Mouse (Mus musculus) heart, embryonic 15.5 days (tissue): ENCODE measurements around the gene BC030867. TPM values are rescaled to one million over a fixed set of nuclear protein-coding genes. Genes with fewer than 3 reads are reported as not detected.
A peak's percentile ranks its signal among the peaks of the same experiment; 100 is the strongest.
"Not testable (repeated sequence)": the region's sequence is repeated elsewhere in the genome, so short reads cannot be mapped to it uniquely, and the experiment has no call there.

Source experiments
- ATAC-seq: fragments of 200-750 bp; cut with Nextera tagmentation; replicated peaks from 2 replicates; pipeline ENCODE4 v1.8.0; 2017; ENCODE audit warnings: low read depth, moderate TSS enrichment; ENCODE audit not compliant: insufficient number of reproducible peaks, insufficient read depth, low FRiP score
- H3K27ac ChIP-seq: fragments of 300-500 bp; sonication (generic); 2 replicates; pipeline ENCODE4 v1.5.1; 2015; ENCODE audit warnings: mild to moderate bottlenecking, inconsistent platforms
- H3K27me3 ChIP-seq: fragments of 300-500 bp; sonication (generic); 2 replicates; pipeline ENCODE4 v1.6.1; 2015; ENCODE audit warnings: inconsistent platforms
- H3K36me3 ChIP-seq: fragments of 300-500 bp; sonication (generic); 2 replicates; pipeline ENCODE4 v1.6.1; 2015; ENCODE audit warnings: mild to moderate bottlenecking, inconsistent platforms
- H3K4me1 ChIP-seq: fragments of 300-500 bp; sonication (generic); replicated peaks from 2 replicates; pipeline ENCODE4 v1.6.1; 2015; ENCODE audit warnings: inconsistent platforms
- H3K4me2 ChIP-seq: fragments of 300-500 bp; sonication (generic); 2 replicates; pipeline ENCODE4 v1.6.1; 2015; ENCODE audit warnings: inconsistent platforms, mild to moderate bottlenecking, moderate library complexity
- H3K4me3 ChIP-seq: fragments of 300-500 bp; sonication (generic); 2 replicates; pipeline ENCODE4 v1.5.1; 2015; ENCODE audit warnings: mild to moderate bottlenecking, inconsistent platforms
- H3K9ac ChIP-seq: fragments of 300-500 bp; sonication (generic); 2 replicates; pipeline ENCODE4 v1.6.1; 2015; ENCODE audit warnings: mild to moderate bottlenecking, inconsistent platforms
- H3K9me3 ChIP-seq: fragments of 300-500 bp; sonication (generic); replicated peaks from 2 replicates; pipeline ENCODE4 v1.6.1; 2016; ENCODE audit warnings: inconsistent platforms
- WGBS: fragments of 180-500 bp; shearing (Covaris S2); methylation state at CpG from one replicate; pipeline ENCODE4 v1.1.7; 2015; ENCODE audit warnings: mixed read lengths; 5-methylcytosine and 5-hydroxymethylcytosine counted together
- polyA plus RNA-seq: library from polyadenylated mRNA; unstranded; fragments of >200 nt; fragmentation: Nextera tagmentation; extraction: Ambion mirVana; gene quantifications from 2 replicates; pipeline ENCODE4 v1.2.1, GENCODE M21; 2015

The BC030867 gene
- polyA plus RNA-seq, 1 experiment from 2014 or later: 8.3 TPM

DNA sequence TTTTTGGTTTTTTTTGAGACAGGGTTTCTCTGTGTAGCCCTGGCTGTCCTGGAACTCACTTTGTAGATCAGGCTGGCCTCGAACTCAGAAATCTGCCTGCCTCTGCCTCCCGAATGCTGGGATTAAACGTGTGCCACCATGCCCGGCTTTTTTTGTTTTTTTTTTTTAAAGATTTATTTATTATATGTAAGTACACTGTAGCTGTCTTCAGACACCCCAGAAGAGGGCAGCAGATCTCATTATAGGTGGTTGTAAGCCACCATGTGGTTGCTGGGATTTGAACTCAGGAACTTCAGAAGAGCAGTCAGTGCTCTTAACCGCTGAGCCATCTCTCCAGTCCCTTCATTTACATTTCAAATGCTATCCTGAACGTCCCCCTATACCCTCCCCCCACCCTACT, 31.6 kb downstream of the BC030867 start:
- WGBS: 72% methylated on average over 6 of the region's 6 CpGs
- not testable (repeated sequence) for H3K4me3 ChIP-seq, ATAC-seq, H3K27ac ChIP-seq, H3K27me3 ChIP-seq, H3K4me1 ChIP-seq, H3K36me3 ChIP-seq, H3K9me3 ChIP-seq, H3K9ac ChIP-seq, H3K4me2 ChIP-seq

DNA sequence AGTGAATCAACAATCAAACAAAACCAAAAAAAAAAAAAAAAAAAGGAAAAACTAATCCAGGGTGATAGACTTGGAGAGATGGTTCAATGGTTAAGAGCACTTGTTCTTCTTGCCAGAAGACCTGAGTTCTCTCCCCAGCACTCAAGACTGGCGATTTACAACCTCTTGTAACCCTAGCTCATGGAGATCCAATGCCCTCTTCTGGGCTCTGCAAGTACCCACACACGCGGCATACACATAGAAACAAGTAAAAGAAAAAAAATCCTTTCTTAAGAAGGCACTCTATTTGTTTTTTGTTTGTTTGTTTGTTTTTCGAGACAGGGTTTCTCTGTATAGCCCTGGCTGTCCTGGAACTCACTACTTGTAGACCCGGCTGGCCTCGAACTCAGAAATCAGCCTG, 35.2 kb downstream of the BC030867 start:
- Histone ChIP-seq H3K4me3 (peak overlapping the region; percentile 91), H3K36me3 (peaks cover 13% of the 10 kb centered on the region), H3K27me3 (no peaks in the 10 kb centered on the region), H3K4me2 (peak overlapping the region; percentile 73), H3K9ac (no peak overlapping the region), H3K4me1 (peaks cover 14% of the 10 kb centered on the region), H3K9me3 (no peaks in the 10 kb centered on the region), H3K27ac (peak overlapping the region; percentile 84)
- no peak for ATAC-seq
- 85% methylated on average over 6 of the region's 6 CpGs for WGBS

DNA sequence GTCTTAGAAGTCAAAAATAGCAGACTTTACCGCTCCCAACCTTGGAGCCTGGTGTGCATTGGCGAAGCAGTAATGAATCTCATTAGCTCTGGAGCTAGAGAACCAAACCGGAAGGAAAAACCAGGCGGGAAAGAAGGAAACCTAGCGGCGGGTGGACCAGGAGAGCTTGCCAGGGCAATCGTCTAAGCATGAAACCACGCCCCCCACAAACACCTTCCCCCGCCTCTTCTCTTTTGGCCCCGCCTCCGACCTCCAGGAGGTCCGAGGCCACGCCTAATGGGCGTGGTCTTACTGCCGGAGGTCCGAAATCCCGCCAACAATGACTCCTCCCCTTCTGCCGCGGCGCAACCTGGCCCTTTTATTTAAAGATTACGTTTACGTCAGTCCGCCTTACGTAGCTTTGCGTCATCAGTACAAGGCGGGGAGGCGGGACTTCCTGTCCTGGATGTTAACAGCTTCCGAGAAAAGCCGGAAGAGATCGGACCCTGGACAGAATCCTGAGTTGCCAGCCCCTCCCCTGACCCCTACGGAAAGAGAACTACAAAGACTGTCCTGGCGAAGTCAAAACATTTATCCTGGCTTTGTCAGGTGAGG, 35.9 kb downstream of the BC030867 start, which contains the start of gene Tmub2:
TSS of gene Tmub2 (plus strand) at position 431 of the 594 bp plus-strand sequence.
- Histone ChIP-seq H3K9ac (peak within 1 kb of the TSS; percentile 89), H3K9me3 (no peaks in the 10 kb centered on the region), H3K4me3 (peak within 1 kb of the TSS; percentile 91), H3K36me3 (peaks cover 13% of the 10 kb centered on the region), H3K4me2 (peak within 1 kb of the TSS; percentile 73), H3K4me1 (peaks cover 14% of the 10 kb centered on the region), H3K27me3 (no peaks in the 10 kb centered on the region), H3K27ac (peak within 1 kb of the TSS; percentile 84)
- peak; percentile 93 for ATAC-seq
- under 1% methylated on average over 32 of the region's 32 CpGs for WGBS

- Histone ChIP-seq H3K9me3 (no peaks in the 10 kb centered on the region), H3K4me3 (peak overlapping the region; percentile 91), H3K4me2 (peak overlapping the region; percentile 73), H3K27ac (peak overlapping the region; percentile 84), H3K36me3 (peaks cover 16% of the 10 kb centered on the region), H3K4me1 (peaks cover 14% of the 10 kb centered on the region), H3K9ac (peak overlapping the region; percentile 89), H3K27me3 (no peaks in the 10 kb centered on the region)
- ATAC-seq: peak; percentile 66
- WGBS: 3% methylated on average over 31 of the region's 31 CpGs
Measured at GRCm38 (mm10) chr11:102285095-102285834, 36.6 kb downstream of the BC030867 start.

DNA sequence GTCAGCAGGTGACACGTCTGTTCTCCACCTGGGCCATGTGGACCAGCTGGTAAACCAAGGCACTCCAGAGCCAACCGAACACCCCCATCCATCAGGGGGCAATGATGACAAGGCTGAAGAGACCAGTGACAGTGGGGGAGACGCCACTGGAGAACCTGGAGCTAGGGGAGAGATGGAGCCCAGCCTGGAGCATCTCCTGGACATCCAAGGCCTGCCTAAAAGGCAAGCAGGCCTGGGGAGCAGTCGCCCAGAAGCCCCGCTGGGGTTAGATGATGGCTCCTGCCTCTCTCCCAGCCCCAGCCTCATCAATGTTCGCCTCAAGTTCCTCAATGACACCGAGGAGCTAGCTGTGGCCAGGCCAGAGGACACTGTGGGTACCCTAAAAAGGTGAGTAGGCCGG, 38.8 kb downstream of the BC030867 start:
- no peak for ATAC-seq
- H3K4me1 ChIP-seq: peaks cover 14% of the 10 kb centered on the region
- no peak overlapping the region for H3K4me3 ChIP-seq
- 86% methylated on average over 8 of the region's 8 CpGs for WGBS
- no peak overlapping the region for H3K27ac ChIP-seq
- H3K4me2 ChIP-seq: no peak overlapping the region
- H3K27me3 ChIP-seq: no peaks in the 10 kb centered on the region
- H3K9ac ChIP-seq: no peak overlapping the region
- H3K9me3 ChIP-seq: no peaks in the 10 kb centered on the region
- H3K36me3 ChIP-seq: peaks cover 38% of the 10 kb centered on the region

DNA sequence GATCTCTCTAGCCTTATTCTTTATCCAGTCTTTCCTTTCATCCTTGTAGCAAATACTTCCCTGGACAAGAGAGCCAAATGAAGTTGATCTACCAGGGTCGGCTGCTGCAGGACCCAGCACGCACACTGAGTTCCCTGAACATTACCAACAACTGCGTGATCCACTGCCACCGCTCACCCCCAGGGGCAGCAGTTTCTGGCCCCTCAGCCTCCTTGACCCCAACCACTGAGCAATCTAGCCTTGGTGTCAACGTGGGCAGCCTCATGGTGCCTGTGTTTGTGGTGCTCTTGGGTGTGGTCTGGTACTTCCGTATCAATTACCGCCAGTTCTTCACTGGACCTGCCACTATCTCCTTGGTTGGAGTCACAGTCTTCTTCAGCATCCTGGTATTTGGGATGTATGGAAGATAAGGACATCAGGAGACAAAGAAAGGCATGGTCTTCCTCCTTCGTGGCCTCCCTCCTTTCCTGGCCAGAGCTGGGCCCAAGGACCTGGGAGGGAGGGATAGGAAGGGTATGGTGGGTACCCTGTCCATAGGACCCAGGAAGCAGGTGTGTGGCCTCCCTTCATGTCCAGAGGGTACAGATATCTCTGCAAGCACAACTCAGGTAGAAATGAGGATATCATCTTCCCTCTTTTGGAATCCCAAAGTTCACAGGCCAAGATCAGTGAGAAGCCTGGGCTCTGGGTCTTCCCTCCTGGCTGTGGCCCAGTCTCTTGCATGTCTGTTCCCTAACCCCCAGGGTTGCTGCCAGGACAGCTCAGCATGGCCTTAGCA, 39.5 kb downstream of the BC030867 start:
- no peak for ATAC-seq
- Histone ChIP-seq H3K27me3 (no peaks in the 10 kb centered on the region), H3K4me2 (no peak overlapping the region), H3K36me3 (peaks cover 45% of the 10 kb centered on the region), H3K4me3 (no peak overlapping the region), H3K9ac (no peak overlapping the region), H3K27ac (no peak overlapping the region), H3K4me1 (peaks cover 14% of the 10 kb centered on the region), H3K9me3 (no peaks in the 10 kb centered on the region)
- WGBS: 81% methylated on average over 8 of the region's 8 CpGs

DNA sequence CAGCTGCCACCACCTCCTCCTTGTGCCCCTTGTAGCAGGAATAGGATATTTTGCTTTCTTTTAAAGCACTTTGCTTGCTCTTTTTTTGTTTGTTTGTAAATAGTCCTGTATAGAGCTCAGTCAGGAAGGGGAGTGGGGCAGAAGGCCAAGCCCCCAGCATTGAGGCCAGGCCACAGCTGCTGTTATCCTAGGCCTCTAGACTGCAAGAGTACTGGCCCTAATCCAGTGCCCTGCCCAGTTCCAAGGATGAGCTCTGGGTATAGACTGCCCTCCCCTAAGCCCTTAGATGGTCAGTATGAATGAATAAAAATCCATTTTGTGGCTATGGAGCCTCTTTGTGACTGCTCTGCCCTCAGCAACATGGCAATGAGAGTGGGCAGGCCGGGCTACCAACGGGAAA, 40.2 kb downstream of the BC030867 start:
- H3K4me3 ChIP-seq: no peak overlapping the region
- no peak overlapping the region for H3K4me2 ChIP-seq
- H3K27me3 ChIP-seq: no peaks in the 10 kb centered on the region
- H3K9ac ChIP-seq: no peak overlapping the region
- WGBS: 75% methylated on average over 2 of the region's 2 CpGs
- H3K27ac ChIP-seq: no peak overlapping the region
- H3K4me1 ChIP-seq: peaks cover 16% of the 10 kb centered on the region
- H3K36me3 ChIP-seq: peaks cover 51% of the 10 kb centered on the region
- no peaks in the 10 kb centered on the region for H3K9me3 ChIP-seq
- ATAC-seq: no peak

DNA sequence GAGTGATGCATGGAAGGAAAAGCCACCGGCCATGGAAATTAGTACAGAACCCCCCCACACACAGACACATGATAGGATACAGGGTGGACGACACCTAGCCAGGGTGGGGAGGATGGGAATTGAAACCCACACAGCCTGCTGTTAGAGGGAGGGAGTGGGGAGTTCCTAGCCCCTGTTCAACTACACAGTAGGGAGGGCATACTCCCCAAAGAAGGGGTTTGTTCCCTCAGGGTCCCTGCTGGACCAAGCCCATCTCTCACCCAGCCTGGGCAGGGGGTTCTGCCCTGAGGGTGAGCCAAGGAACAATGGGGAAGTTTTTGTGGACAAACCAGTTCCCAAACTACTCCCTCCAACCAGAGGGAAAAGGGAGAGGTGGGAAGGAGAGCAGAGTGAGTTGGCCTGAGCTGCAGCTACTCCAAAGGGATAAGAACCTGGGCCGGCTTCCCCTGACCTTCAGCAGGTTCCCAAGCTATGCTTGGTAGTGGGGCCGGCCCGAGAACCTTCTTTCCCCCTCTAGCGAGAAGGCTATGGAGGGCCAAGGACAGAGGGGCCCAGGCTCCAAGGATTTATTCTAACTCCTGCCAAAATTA, 40.9 kb downstream of the BC030867 start:
- H3K4me1 ChIP-seq: peaks cover 23% of the 10 kb centered on the region
- 58% methylated on average over 6 of the region's 6 CpGs for WGBS
- no peaks in the 10 kb centered on the region for H3K27me3 ChIP-seq
- H3K4me3 ChIP-seq: no peak overlapping the region
- H3K27ac ChIP-seq: no peak overlapping the region
- no peaks in the 10 kb centered on the region for H3K9me3 ChIP-seq
- peaks cover 54% of the 10 kb centered on the region for H3K36me3 ChIP-seq
- H3K9ac ChIP-seq: no peak overlapping the region
- H3K4me2 ChIP-seq: no peak overlapping the region
- no peak for ATAC-seq

GRCm38 (mm10) chr11:102290141-102290540, 41.5 kb downstream of the BC030867 start:
- Histone ChIP-seq H3K36me3 (peaks cover 54% of the 10 kb centered on the region), H3K4me2 (no peak overlapping the region), H3K4me3 (no peak overlapping the region), H3K4me1 (peaks cover 28% of the 10 kb centered on the region), H3K27me3 (no peaks in the 10 kb centered on the region), H3K27ac (no peak overlapping the region), H3K9me3 (no peaks in the 10 kb centered on the region), H3K9ac (no peak overlapping the region)
- WGBS: 78% methylated on average over 4 of the region's 4 CpGs
- no peak for ATAC-seq

DNA sequence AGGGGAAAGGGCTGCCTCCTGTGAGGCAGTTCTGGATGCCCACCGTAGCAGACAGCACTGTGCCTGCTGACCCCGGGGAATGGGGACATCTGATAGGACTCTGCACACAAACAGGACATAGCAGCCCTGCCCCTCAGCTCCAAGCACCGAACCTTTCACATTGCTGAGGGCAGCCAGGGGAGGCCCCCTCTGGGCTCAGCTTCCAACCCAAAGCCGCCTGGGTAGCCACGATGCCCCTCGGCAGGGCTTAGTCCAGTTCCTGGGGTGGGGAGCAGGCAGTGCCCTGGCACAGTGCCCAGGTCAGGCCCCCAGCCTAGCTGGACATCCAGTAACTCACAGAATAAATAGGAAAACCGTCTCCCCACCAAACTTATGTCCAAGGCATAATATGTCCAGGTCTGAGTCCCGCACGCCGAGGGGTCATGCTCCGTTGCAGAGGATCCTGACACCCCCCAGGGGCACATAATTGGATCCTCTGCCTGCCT, 42.4 kb downstream of the BC030867 start:
- 80% methylated on average over 11 of the region's 11 CpGs for WGBS
- no peak overlapping the region for H3K4me3 ChIP-seq
- H3K27ac ChIP-seq: no peak overlapping the region
- peaks cover 54% of the 10 kb centered on the region for H3K36me3 ChIP-seq
- H3K4me1 ChIP-seq: peaks cover 28% of the 10 kb centered on the region
- no peak overlapping the region for H3K4me2 ChIP-seq
- H3K9ac ChIP-seq: no peak overlapping the region
- no peaks in the 10 kb centered on the region for H3K27me3 ChIP-seq
- H3K9me3 ChIP-seq: no peaks in the 10 kb centered on the region
- ATAC-seq: no peak

DNA sequence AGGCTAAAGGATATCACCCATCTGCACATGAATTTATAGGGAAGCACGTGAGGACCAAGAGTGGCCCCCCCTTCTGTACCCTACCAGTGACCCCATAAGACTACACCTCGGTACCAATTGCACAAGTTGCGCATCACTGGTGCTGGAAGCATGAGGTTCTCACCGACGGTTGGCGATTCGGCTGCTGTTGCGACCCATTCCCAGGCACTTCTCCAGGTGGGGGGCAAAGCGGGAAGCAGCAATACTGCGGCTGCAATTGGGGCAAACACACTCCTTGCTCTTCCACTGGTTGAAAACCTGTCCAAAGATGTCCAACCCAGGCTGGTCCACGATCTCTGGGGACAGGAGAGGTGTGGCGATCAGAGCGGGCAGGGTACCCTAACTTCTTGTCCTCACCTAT, 45.3 kb downstream of the BC030867 start:
- no peak for ATAC-seq
- H3K9me3 ChIP-seq: no peaks in the 10 kb centered on the region
- H3K27ac ChIP-seq: no peak overlapping the region
- 92% methylated on average over 13 of the region's 13 CpGs for WGBS
- no peak overlapping the region for H3K9ac ChIP-seq
- H3K4me1 ChIP-seq: peaks cover 27% of the 10 kb centered on the region
- H3K27me3 ChIP-seq: no peaks in the 10 kb centered on the region
- no peak overlapping the region for H3K4me3 ChIP-seq
- H3K36me3 ChIP-seq: peaks cover 41% of the 10 kb centered on the region
- no peak overlapping the region for H3K4me2 ChIP-seq
